Mouse (Mus musculus) intestine, embryonic 14.5 days (tissue): Measurements from ENCODE around the gene Slc25a23. TPM values are rescaled to one million over a fixed set of nuclear protein-coding genes. Genes with fewer than 3 reads are reported as not detected.
A peak's percentile ranks its signal among the peaks of the same experiment; 100 is the strongest.

Experiments used
- ATAC-seq: fragments of 200-750 bp; cut with Nextera tagmentation; replicated peaks from 2 replicates; pipeline ENCODE4 v1.8.0; 2017; ENCODE audit warnings: low read depth, moderate number of reproducible peaks, moderate TSS enrichment, moderate library complexity; ENCODE audit not compliant: low FRiP score, low TSS enrichment
- DNase-seq: peaks from one replicate; pipeline ENCODE4 v3.0.0-alpha.2; 2018; ENCODE audit warnings: low spot score
- H3K27ac ChIP-seq: fragments of 300-500 bp; sonication (generic); 2 replicates; pipeline ENCODE4 v1.5.1; 2014; ENCODE audit warnings: low read depth, mild to moderate bottlenecking, control low read depth
- H3K27me3 ChIP-seq: fragments of 300-500 bp; sonication (generic); replicated peaks from 2 replicates; pipeline ENCODE4 v1.6.1; 2014; ENCODE audit warnings: low read length, control low read depth; ENCODE audit not compliant: control insufficient read depth, insufficient read depth
- H3K36me3 ChIP-seq: fragments of 300-500 bp; sonication (generic); 2 replicates; pipeline ENCODE4 v1.6.1; 2014; ENCODE audit warnings: low read length, control low read depth; ENCODE audit not compliant: control insufficient read depth, insufficient read depth
- H3K4me1 ChIP-seq: fragments of 300-500 bp; sonication (generic); replicated peaks from 2 replicates; pipeline ENCODE4 v1.6.1; 2014; ENCODE audit warnings: low read length, control low read depth, mixed read lengths; ENCODE audit not compliant: control insufficient read depth, insufficient read depth
- H3K4me2 ChIP-seq: fragments of 300-500 bp; sonication (generic); 2 replicates; pipeline ENCODE4 v1.6.1; 2014; ENCODE audit warnings: low read length
- H3K4me3 ChIP-seq: fragments of 300-500 bp; sonication (generic); 2 replicates; pipeline ENCODE4 v1.5.1; 2014; ENCODE audit warnings: low read depth, low read length, control low read depth, mixed read lengths
- H3K9ac ChIP-seq: fragments of 300-500 bp; sonication (generic); 2 replicates; pipeline ENCODE4 v1.6.1; 2014; ENCODE audit warnings: mild to moderate bottlenecking, low read length
- H3K9me3 ChIP-seq: fragments of 300-500 bp; sonication (generic); 2 replicates; pipeline ENCODE4 v1.6.1; 2016; ENCODE audit warnings: low read length, control low read depth; ENCODE audit not compliant: control insufficient read depth
- WGBS: fragments of 180-500 bp; shearing (Covaris S2); extraction: QIAGEN DNeasy Blood & Tissue Kit; methylation state at CpG from one replicate; pipeline ENCODE4 v1.1.7; 2014; 5-methylcytosine and 5-hydroxymethylcytosine counted together
- polyA plus RNA-seq: library from polyadenylated mRNA; unstranded; fragments of >200 nt; fragmentation: Nextera tagmentation; extraction: Ambion mirVana; gene quantifications from 2 replicates; pipeline ENCODE4 v1.2.1, GENCODE M21; 2014

The Slc25a23 gene
- 11.2 and 12.2 TPM in 2 replicates for polyA plus RNA-seq

- H3K4me2 ChIP-seq: peak within 1 kb of the TSS; percentile 81
- H3K27me3 ChIP-seq: peaks cover 25% of the 10 kb centered on the region
- 1% methylated on average over 27 of the region's 45 CpGs for WGBS
- peak; percentile 48; the same call in 1 of the 2 replicates for ATAC-seq
- peaks cover 8% of the 10 kb centered on the region; the same call in 1 of the 2 replicates for H3K4me1 ChIP-seq
- peak within 1 kb of the TSS; percentile 70 for H3K4me3 ChIP-seq
- H3K27ac ChIP-seq: peak within 1 kb of the TSS; percentile 54; the same call in 1 of the 2 replicates
- peaks cover 10% of the 10 kb centered on the region for H3K36me3 ChIP-seq
- DNase-seq: peak; percentile 87
- peak within 1 kb of the TSS; percentile 55 for H3K9ac ChIP-seq
- H3K9me3 ChIP-seq: no peaks in the 10 kb centered on the region
Observed at GRCm38 (mm10) chr17:57059486-57059977, at the start of gene Slc25a23. Gene Slc25a23, minus strand, starts transcription at chr17:57059863.

GRCm38 (mm10) chr17:57108666-57109171, 49.1 kb upstream of the Slc25a23 start:
- DNase-seq (no peak), ATAC-seq (no peak)
- Histone ChIP-seq H3K4me3 (no peak overlapping the region), H3K9me3 (no peaks in the 10 kb centered on the region), H3K36me3 (no peaks in the 10 kb centered on the region), H3K27ac (no peak overlapping the region), H3K9ac (no peak overlapping the region), H3K4me2 (no peak overlapping the region), H3K4me1 (peaks cover 17% of the 10 kb centered on the region), H3K27me3 (no peaks in the 10 kb centered on the region)
- WGBS: 33% methylated on average over 5 of the region's 5 CpGs

GRCm38 (mm10) chr17:57108040-57108665, 48.5 kb upstream of the Slc25a23 start:
- Histone ChIP-seq H3K27me3 (no peaks in the 10 kb centered on the region), H3K9ac (no peak overlapping the region), H3K4me3 (no peak overlapping the region), H3K36me3 (no peaks in the 10 kb centered on the region), H3K4me2 (no peak overlapping the region), H3K4me1 (peaks cover 17% of the 10 kb centered on the region), H3K9me3 (no peaks in the 10 kb centered on the region), H3K27ac (no peak overlapping the region)
- WGBS: 78% methylated on average over 7 of the region's 7 CpGs
- DNase-seq (no peak), ATAC-seq (no peak)

GRCm38 (mm10) chr17:57107064-57107463, 47.4 kb upstream of the Slc25a23 start:
- Histone ChIP-seq H3K4me3 (no peak overlapping the region), H3K9me3 (no peaks in the 10 kb centered on the region), H3K27ac (no peak overlapping the region), H3K27me3 (no peaks in the 10 kb centered on the region), H3K4me1 (peaks cover 17% of the 10 kb centered on the region), H3K4me2 (no peak overlapping the region), H3K9ac (no peak overlapping the region), H3K36me3 (no peaks in the 10 kb centered on the region)
- ATAC-seq (no peak), DNase-seq (no peak)
- 86% methylated on average over 5 of the region's 5 CpGs for WGBS

GRCm38 (mm10) chr17:57106035-57106368, 46.3 kb upstream of the Slc25a23 start:
- Histone ChIP-seq H3K4me3 (peak overlapping the region; percentile 63), H3K4me2 (peak overlapping the region; percentile 60), H3K9me3 (no peaks in the 10 kb centered on the region), H3K27me3 (no peaks in the 10 kb centered on the region), H3K9ac (peak overlapping the region; percentile 59), H3K4me1 (peaks cover 17% of the 10 kb centered on the region), H3K27ac (no peak overlapping the region), H3K36me3 (no peaks in the 10 kb centered on the region)
- WGBS: 11% methylated on average over 9 of the region's 9 CpGs
- ATAC-seq: no peak
- DNase-seq: no peak

GRCm38 (mm10) chr17:57105181-57106034, 45.7 kb upstream of the Slc25a23 start, which contains the start of gene Tnfsf9:
Gene Tnfsf9, plus strand, starts transcription at chr17:57105325.
- Histone ChIP-seq H3K4me2 (peak within 1 kb of the TSS; percentile 60), H3K4me1 (peaks cover 17% of the 10 kb centered on the region), H3K9ac (peak within 1 kb of the TSS; percentile 59), H3K27ac (peak within 1 kb of the TSS; percentile 57; the same call in 1 of the 2 replicates), H3K4me3 (peak within 1 kb of the TSS; percentile 63), H3K9me3 (no peaks in the 10 kb centered on the region), H3K36me3 (no peaks in the 10 kb centered on the region), H3K27me3 (no peaks in the 10 kb centered on the region)
- ATAC-seq (peak; percentile 79), DNase-seq (peak; percentile 87)
- WGBS: under 1% methylated on average over 53 of the region's 61 CpGs

GRCm38 (mm10) chr17:57104496-57104895, 44.8 kb upstream of the Slc25a23 start:
- Histone ChIP-seq H3K4me1 (peaks cover 17% of the 10 kb centered on the region), H3K4me2 (peak overlapping the region; percentile 60), H3K27me3 (no peaks in the 10 kb centered on the region), H3K9me3 (no peaks in the 10 kb centered on the region), H3K36me3 (no peaks in the 10 kb centered on the region), H3K27ac (no peak overlapping the region), H3K4me3 (peak overlapping the region; percentile 63), H3K9ac (peak overlapping the region; percentile 59; the same call in 1 of the 2 replicates)
- ATAC-seq (no peak), DNase-seq (no peak)
- WGBS: 30% methylated on average over 4 of the region's 4 CpGs

GRCm38 (mm10) chr17:57102276-57102675, 42.6 kb upstream of the Slc25a23 start:
- peaks cover 17% of the 10 kb centered on the region for H3K4me1 ChIP-seq
- WGBS: 84% methylated on average over 2 of the region's 2 CpGs
- H3K27ac ChIP-seq: no peak overlapping the region
- no peaks in the 10 kb centered on the region for H3K36me3 ChIP-seq
- H3K9ac ChIP-seq: no peak overlapping the region
- DNase-seq (no peak), ATAC-seq (no peak)
- H3K9me3 ChIP-seq: no peaks in the 10 kb centered on the region
- no peak overlapping the region for H3K4me3 ChIP-seq
- H3K27me3 ChIP-seq: no peaks in the 10 kb centered on the region
- H3K4me2 ChIP-seq: no peak overlapping the region
